Mouse (Mus musculus) B cell, adult 2 months (primary cell): Measurements from ENCODE around the gene Tuba1a.

Experiments
- DNase-seq, 2 experiments: peaks; one replicate each; pipeline ENCODE4 v3.0.0; 2022

Tuba1a gene

GRCm38 (mm10) chr15:98953401-98954356, at the start of gene Tuba1a, which contains the start of gene Gm49450:
Tuba1a (minus strand) TSS chr15:98953703.
Gm49450 (minus strand) TSS chr15:98953551.
- peak; percentile 91 to 95 for DNase-seq

GRCm38 (mm10) chr15:99001451-99001931, 48.0 kb upstream of the Tuba1a start:
- DNase-seq = no peak

GRCm38 (mm10) chr15:99000535-99001283, 47.2 kb upstream of the Tuba1a start:
- peak; percentile 72 to 73 for DNase-seq

GRCm38 (mm10) chr15:98998775-98999157, 45.3 kb upstream of the Tuba1a start:
- DNase-seq = no peak

- no peak for DNase-seq
These were observed 44.7 kb upstream of the Tuba1a start for GRCm38 (mm10) chr15:98997938-98998774.

GRCm38 (mm10) chr15:98996840-98997239, 43.3 kb upstream of the Tuba1a start:
- no peak for DNase-seq

- no peak for DNase-seq
These were observed 41.5 kb upstream of the Tuba1a start for GRCm38 (mm10) chr15:98994957-98995520.

GRCm38 (mm10) chr15:98993865-98994264, 40.4 kb upstream of the Tuba1a start:
- peak; percentile 90 to 93 for DNase-seq

- peak; percentile 93 to 94 for DNase-seq
These were observed 39.7 kb upstream of the Tuba1a start for GRCm38 (mm10) chr15:98993093-98993793.

- peak; percentile 57 to 62 for DNase-seq
These were observed 38.8 kb upstream of the Tuba1a start for GRCm38 (mm10) chr15:98992086-98992912.

GRCm38 (mm10) chr15:98991540-98992050, 38.1 kb upstream of the Tuba1a start:
- no peak for DNase-seq

GRCm38 (mm10) chr15:98990669-98991539, 37.4 kb upstream of the Tuba1a start:
- DNase-seq = no peak

GRCm38 (mm10) chr15:98989701-98990430, 36.4 kb upstream of the Tuba1a start:
- no peak for DNase-seq

- no peak for DNase-seq
These were observed 35.3 kb upstream of the Tuba1a start for GRCm38 (mm10) chr15:98988787-98989186.

- no peak for DNase-seq
These were observed 34.2 kb upstream of the Tuba1a start for GRCm38 (mm10) chr15:98987661-98988181.

- DNase-seq = no peak
These were observed 33.7 kb upstream of the Tuba1a start for GRCm38 (mm10) chr15:98987077-98987630.

- no peak for DNase-seq
These were observed 32.6 kb upstream of the Tuba1a start for GRCm38 (mm10) chr15:98985982-98986715.
